Mouse (Mus musculus): Measurements from ENCODE around the gene Rpl14. TPM values are rescaled to one million over a fixed set of nuclear protein-coding genes. Genes with fewer than 3 reads are reported as not detected.

Rpl14 gene
- total RNA-seq, 1 experiment, result 1,546 TPM

- DNase-seq (ENCODE audit: low read depth, low spot score), result peak; percentile 44
- in situ Hi-C loops (cut with MboI; ENCODE audit: low sequenced_read_pairs in 2 of 2, unreplicated experiment in 2 of 2), result no loop called here
- no peak overlapping the region for H3K27ac ChIP-seq (ENCODE audit: insufficient read depth, low read depth, low read length, poor library complexity, severe bottlenecking)
Measured at GRCm38 (mm10) chr9:120619709-120620408, 48.6 kb downstream of the Rpl14 start.

GRCm38 (mm10) chr9:120620409-120620745 is 49.1 kb downstream of the Rpl14 start:
- TF ChIP-seq ZC3H11A (IDR thresholded peaks at IDR 0.05; ENCODE audit: borderline replicate concordance, low read depth, low read length) (no peak), CHD2 (IDR thresholded peaks at IDR 0.05; ENCODE audit: low read depth, low read length) (no peak), HCFC1 (IDR thresholded peaks at IDR 0.05; ENCODE audit: borderline replicate concordance, insufficient read depth, low read length) (no peak), ZNF384 (IDR thresholded peaks at IDR 0.05; ENCODE audit: low read depth, low read length) (no peak), MAFK (IDR thresholded peaks at IDR 0.05; ENCODE audit: insufficient read depth, low read depth, low read length) (no peak)
- Histone ChIP-seq H3K4me1 (ENCODE audit: control insufficient read depth in 2 of 2, insufficient read depth in 2 of 2, low read length in 2 of 2, poor library complexity in 1 of 2) (peaks cover 0 to 7% of the 10 kb centered on the region in 2 experiments; a peak in 2 of 4 replicates), H3K9me3 (ENCODE audit: control insufficient read depth, insufficient read depth, low read depth, low read length) (no peaks in the 10 kb centered on the region), H3K9ac (ENCODE audit: insufficient read depth, low read depth, low read length, poor library complexity, severe bottlenecking) (no peak overlapping the region), H3K4me3 (ENCODE audit: insufficient read depth in 1 of 2, low read depth in 1 of 2, low read length in 2 of 2, poor library complexity in 1 of 2, severe bottlenecking in 1 of 2) (no peak overlapping the region), H3K27ac (ENCODE audit: insufficient read depth, low read depth, low read length, poor library complexity, severe bottlenecking) (no peak overlapping the region), H3K36me3 (ENCODE audit: control insufficient read depth, insufficient read depth, low read length, poor library complexity, severe bottlenecking) (no peaks in the 10 kb centered on the region)
- DNase-seq (ENCODE audit: low read depth, low spot score), result no peak
- in situ Hi-C loops (cut with MboI; ENCODE audit: low sequenced_read_pairs in 2 of 2, unreplicated experiment in 2 of 2), result no loop called here

More at GRCm38 (mm10) chr9:120619709-120620408, 48.6 kb downstream of the Rpl14 start:
- no peak overlapping the region for H3K9ac ChIP-seq (ENCODE audit: insufficient read depth, low read depth, low read length, poor library complexity, severe bottlenecking)
- TF ChIP-seq HCFC1 (IDR thresholded peaks at IDR 0.05; ENCODE audit: borderline replicate concordance, insufficient read depth, low read length) (no peak), CHD2 (IDR thresholded peaks at IDR 0.05; ENCODE audit: low read depth, low read length) (no peak), MAFK (IDR thresholded peaks at IDR 0.05; ENCODE audit: insufficient read depth, low read depth, low read length) (no peak), ZNF384 (IDR thresholded peaks at IDR 0.05; ENCODE audit: low read depth, low read length) (no peak)
- H3K9me3 ChIP-seq (ENCODE audit: control insufficient read depth, insufficient read depth, low read depth, low read length), result no peaks in the 10 kb centered on the region
- H3K4me3 ChIP-seq (ENCODE audit: insufficient read depth in 1 of 2, low read depth in 1 of 2, low read length in 2 of 2, poor library complexity in 1 of 2, severe bottlenecking in 1 of 2), result no peak overlapping the region
- H3K4me1 ChIP-seq (ENCODE audit: control insufficient read depth in 2 of 2, insufficient read depth in 2 of 2, low read length in 2 of 2, poor library complexity in 1 of 2), result peaks cover 0 to 7% of the 10 kb centered on the region in 2 experiments; a peak in 2 of 4 replicates
- H3K36me3 ChIP-seq (ENCODE audit: control insufficient read depth, insufficient read depth, low read length, poor library complexity, severe bottlenecking), result no peaks in the 10 kb centered on the region

Other genes with a start within 250 kb of the Rpl14 start
- 16.6 and 24.3 TPM in 2 replicates for gene Eif1b, start 79.2 kb upstream of the Rpl14 start, total RNA-seq (2012; rRNA removed)
- gene Entpd3, start 31.6 kb upstream of the Rpl14 start, total RNA-seq (2012; rRNA removed), result 0.45 and 0.53 TPM in 2 replicates

Data from ES-E14 (cell line).